Mouse (Mus musculus) ES-Bruce4 (cell line): ENCODE results near the gene 1810065E05Rik. TPM values are rescaled to one million over a fixed set of nuclear protein-coding genes. Genes with fewer than 3 reads are reported as not detected.

Experiments
- H3K27ac ChIP-seq: 2 replicates; pipeline ENCODE4 v1.5.1; 2012; ENCODE audit warnings: low read length, inconsistent platforms; ENCODE audit not compliant: insufficient read depth
- H3K27me3 ChIP-seq: 2 replicates; pipeline ENCODE4 v1.6.1; 2012; ENCODE audit warnings: mild to moderate bottlenecking, low read length, inconsistent platforms; ENCODE audit not compliant: control insufficient read depth, poor library complexity, insufficient read depth, severe bottlenecking
- H3K36me3 ChIP-seq: 2 replicates; pipeline ENCODE4 v1.6.1; 2012; ENCODE audit warnings: inconsistent platforms, mild to moderate bottlenecking, low read length, moderate library complexity; ENCODE audit not compliant: control insufficient read depth, poor library complexity, insufficient read depth, severe bottlenecking
- H3K4me1 ChIP-seq: one replicate; pipeline ENCODE4 v1.8.1; 2011; ENCODE audit warnings: low read length; ENCODE audit not compliant: control insufficient read depth, insufficient read depth
- H3K4me3 ChIP-seq: 2 replicates; pipeline ENCODE4 v1.5.1; 2011; ENCODE audit warnings: low read depth, mild to moderate bottlenecking, low read length
- H3K9ac ChIP-seq: 2 replicates; pipeline ENCODE4 v1.6.1; 2012; ENCODE audit warnings: low read depth, mild to moderate bottlenecking, inconsistent platforms; ENCODE audit not compliant: poor library complexity, severe bottlenecking
- H3K9me3 ChIP-seq: replicated peaks from 2 replicates; pipeline ENCODE4 v1.6.1; 2012; ENCODE audit warnings: mild to moderate bottlenecking, low read length, inconsistent platforms; ENCODE audit not compliant: control insufficient read depth, poor library complexity, insufficient read depth, severe bottlenecking
- CTCF ChIP-seq: IDR thresholded peaks from one replicate; pipeline ENCODE4 v1.8.1; 2011; ENCODE audit warnings: low read depth, low read length
- EP300 ChIP-seq: IDR thresholded peaks from 2 replicates; pipeline ENCODE4 v1.6.1; 2011; ENCODE audit warnings: low read depth, low read length; ENCODE audit not compliant: insufficient read depth
- POLR2A ChIP-seq: IDR thresholded peaks from one replicate; pipeline ENCODE4 v1.8.1; 2011; ENCODE audit warnings: low read length; ENCODE audit not compliant: insufficient read depth
- polyA plus RNA-seq: library from polyadenylated mRNA; stranded (reverse); fragments of >200 nt; gene quantifications from 2 replicates; pipeline ENCODE4 v1.2.4, GENCODE M21; 2011; ENCODE audit warnings: low read depth; ENCODE audit not compliant: missing spikeins, insufficient read depth, insufficient read length

Gene 1810065E05Rik
- polyA plus RNA-seq, 1 experiment, result not detected

DNA sequence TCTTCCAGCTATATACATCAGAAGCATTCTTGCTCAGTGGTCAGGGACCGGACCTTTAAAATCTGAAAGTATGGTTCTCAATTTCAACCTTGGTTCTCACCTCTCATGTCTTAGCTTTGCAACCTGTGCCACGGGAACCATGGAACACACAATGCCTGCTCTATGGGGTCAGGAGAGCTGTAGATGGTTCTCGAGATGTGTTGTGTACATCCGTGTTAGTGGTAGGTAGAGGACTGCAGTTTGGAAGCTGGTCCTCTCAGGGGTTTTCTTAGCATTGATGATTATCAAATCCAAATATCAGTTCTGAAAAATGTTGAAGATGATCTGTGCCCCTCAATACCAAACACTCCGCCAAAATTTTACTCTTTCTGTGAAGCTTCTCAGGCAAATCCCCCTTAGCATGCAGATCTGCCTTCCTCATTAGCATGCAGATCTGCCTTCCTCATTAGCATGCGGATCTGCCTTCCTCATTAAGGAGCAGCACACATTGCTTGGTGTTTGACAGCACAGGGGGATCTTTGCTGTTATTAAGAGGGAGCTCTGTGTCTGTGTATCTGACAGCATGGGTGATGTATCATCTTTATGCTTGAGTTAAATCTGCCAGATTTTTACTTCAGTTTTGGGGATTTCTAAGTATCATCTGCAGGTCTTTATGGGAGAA, 20.8 kb upstream of the 1810065E05Rik start:
- Histone ChIP-seq H3K4me3 (no peak overlapping the region), H3K9me3 (no peaks in the 10 kb centered on the region; the same call in 1 of the 2 replicates), H3K27ac (no peak overlapping the region), H3K36me3 (no peaks in the 10 kb centered on the region), H3K27me3 (no peaks in the 10 kb centered on the region; the same call in none of the 2 replicates), H3K4me1 (no peaks in the 10 kb centered on the region), H3K9ac (no peak overlapping the region)
- no peak for TF ChIP-seq CTCF
- no peak for TF ChIP-seq EP300
- TF ChIP-seq POLR2A, result no peak

DNA sequence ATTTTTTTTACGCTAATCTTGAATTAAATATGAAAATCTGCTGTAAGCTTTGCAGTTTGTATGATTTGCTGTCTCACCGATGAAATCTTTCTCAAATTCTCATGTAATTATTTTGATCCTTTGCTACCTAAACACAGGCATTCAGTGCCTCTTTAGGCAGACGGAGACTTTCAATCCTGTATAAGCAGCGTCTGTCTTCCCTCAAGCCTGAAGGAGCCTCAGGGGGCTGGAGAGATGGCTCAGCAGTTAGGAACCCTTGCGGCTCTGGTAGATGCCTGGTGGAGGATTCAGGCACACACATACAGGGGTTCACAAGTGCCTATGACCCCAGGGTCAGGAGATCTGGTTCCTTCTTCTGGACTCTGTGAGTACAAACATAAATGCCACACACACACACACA, 20.3 kb upstream of the 1810065E05Rik start:
- H3K4me3 ChIP-seq, result no peak overlapping the region
- H3K27me3 ChIP-seq, result no peaks in the 10 kb centered on the region; the same call in none of the 2 replicates
- no peaks in the 10 kb centered on the region for H3K4me1 ChIP-seq
- TF ChIP-seq EP300, result no peak
- no peak for TF ChIP-seq CTCF
- no peak for TF ChIP-seq POLR2A
- H3K36me3 ChIP-seq, result no peaks in the 10 kb centered on the region
- no peak overlapping the region for H3K9ac ChIP-seq
- H3K9me3 ChIP-seq, result no peaks in the 10 kb centered on the region; the same call in 1 of the 2 replicates
- H3K27ac ChIP-seq, result no peak overlapping the region

DNA sequence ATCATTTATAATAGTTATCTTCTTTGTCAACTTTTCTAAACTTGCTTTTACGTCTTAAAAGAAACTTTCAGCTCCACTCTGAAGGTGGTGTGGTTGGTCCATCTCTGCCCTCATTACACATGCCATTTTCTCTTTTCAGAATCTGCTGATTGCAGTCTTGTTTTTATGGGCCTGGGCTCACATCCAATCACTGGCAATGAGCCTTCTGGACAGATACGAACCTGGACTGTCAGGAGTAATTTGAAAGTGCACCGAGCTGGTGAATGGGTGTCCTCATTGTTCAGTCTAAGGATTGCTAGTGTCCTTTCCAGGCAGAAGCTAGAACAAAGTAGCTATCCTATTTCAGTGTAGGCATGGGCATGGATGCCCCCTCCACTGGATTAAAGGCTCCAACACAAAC, 12.8 kb upstream of the 1810065E05Rik start:
- no peaks in the 10 kb centered on the region for H3K9me3 ChIP-seq
- H3K4me1 ChIP-seq, result no peaks in the 10 kb centered on the region
- H3K9ac ChIP-seq, result no peak overlapping the region
- H3K27ac ChIP-seq, result no peak overlapping the region
- no peaks in the 10 kb centered on the region for H3K36me3 ChIP-seq
- H3K4me3 ChIP-seq, result no peak overlapping the region
- no peak for TF ChIP-seq POLR2A
- TF ChIP-seq EP300, result no peak
- TF ChIP-seq CTCF, result no peak
- no peaks in the 10 kb centered on the region; the same call in 1 of the 2 replicates for H3K27me3 ChIP-seq

DNA sequence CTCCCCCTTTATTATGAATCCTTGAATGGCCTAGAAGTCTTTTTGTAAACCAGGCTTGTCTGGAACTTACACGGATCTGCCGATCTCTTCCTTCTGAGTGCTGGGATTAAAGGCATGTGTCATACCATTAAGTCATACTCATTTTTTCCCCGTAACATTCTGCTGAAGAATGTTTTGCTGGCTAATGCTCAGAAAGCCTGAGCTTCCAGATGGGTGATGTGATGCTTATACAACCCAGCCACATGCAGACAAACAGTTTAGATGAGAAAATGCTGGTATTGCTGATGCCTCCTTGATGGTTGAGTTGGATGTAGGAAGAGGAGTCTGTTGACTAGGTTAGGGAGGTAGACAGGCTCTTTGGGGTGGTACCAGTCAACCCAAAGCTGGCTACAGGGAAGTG, 2.6 kb upstream of the 1810065E05Rik start:
- Histone ChIP-seq H3K36me3 (no peaks in the 10 kb centered on the region), H3K27ac (no peak overlapping the region), H3K27me3 (no peaks in the 10 kb centered on the region), H3K4me3 (no peak overlapping the region), H3K9me3 (no peaks in the 10 kb centered on the region), H3K4me1 (no peaks in the 10 kb centered on the region), H3K9ac (no peak overlapping the region)
- TF ChIP-seq CTCF (no peak), EP300 (no peak), POLR2A (no peak)

DNA sequence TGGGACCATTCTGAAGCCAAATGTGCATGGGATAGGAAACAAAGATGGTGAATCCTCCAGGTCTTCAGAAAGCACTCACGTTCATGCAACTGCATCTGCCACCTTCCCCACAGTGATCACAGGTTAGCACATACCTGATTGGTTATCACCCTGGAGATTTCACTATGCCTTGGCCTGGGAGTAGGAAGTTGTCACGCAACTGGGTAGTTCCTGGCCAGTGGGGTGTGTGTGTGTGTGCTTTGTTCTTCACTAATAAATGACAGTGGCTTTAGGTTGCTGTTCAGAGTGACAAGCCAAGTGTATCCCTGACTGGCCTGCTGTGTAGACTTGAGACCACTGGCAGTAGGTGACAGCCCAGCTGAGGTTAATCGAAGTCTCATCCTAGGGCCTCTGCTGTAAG, 11.3 kb downstream of the 1810065E05Rik start, which contains the start of gene Gm12253:
Gene Gm12253, plus strand, starts transcription at position 301 of the 400 bp plus-strand sequence.
- no peaks in the 10 kb centered on the region for H3K4me1 ChIP-seq

DNA sequence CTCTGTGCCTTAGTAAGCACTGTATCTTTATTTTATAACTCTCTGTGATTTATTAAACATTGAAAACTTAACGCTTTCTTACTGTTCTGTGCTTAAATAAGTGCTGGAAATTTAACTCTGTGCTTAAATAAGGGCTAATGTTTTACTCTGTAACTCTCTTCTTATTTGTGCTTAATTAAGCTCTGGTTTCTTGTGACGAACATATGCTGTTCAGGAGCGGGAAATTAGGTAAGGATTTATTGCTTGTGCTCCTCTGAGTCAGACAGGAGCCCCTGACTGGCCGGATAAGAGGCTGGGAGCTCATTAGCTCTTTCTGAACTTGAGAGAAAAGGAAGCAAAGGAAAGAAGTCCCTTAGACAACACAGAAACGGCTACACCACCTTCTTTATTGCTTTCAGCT, 17.0 kb downstream of the 1810065E05Rik start:
- Histone ChIP-seq H3K36me3 (no peaks in the 10 kb centered on the region), H3K27me3 (no peaks in the 10 kb centered on the region), H3K4me1 (no peaks in the 10 kb centered on the region), H3K4me3 (no peak overlapping the region), H3K27ac (no peak overlapping the region), H3K9me3 (no peaks in the 10 kb centered on the region), H3K9ac (no peak overlapping the region)
- TF ChIP-seq CTCF (no peak), POLR2A (no peak), EP300 (no peak)

More for the DNA sequence above, 11.3 kb downstream of the 1810065E05Rik start, which contains the start of gene Gm12253:
- H3K36me3 ChIP-seq, result no peaks in the 10 kb centered on the region
- H3K9ac ChIP-seq, result no peak within 1 kb of the TSS
- no peak within 1 kb of the TSS for H3K27ac ChIP-seq
- no peak within 1 kb of the TSS for H3K4me3 ChIP-seq
- no peak for TF ChIP-seq CTCF
- no peaks in the 10 kb centered on the region for H3K9me3 ChIP-seq
- no peaks in the 10 kb centered on the region; the same call in 1 of the 2 replicates for H3K27me3 ChIP-seq
